Mouse (Mus musculus) heart, postnatal 14 days (tissue): ENCODE data around the gene Ctnnal1. TPM values are rescaled to one million over a fixed set of nuclear protein-coding genes. Genes with fewer than 3 reads are reported as not detected.

ENCODE experiments used
- DNase-seq, 2 experiments: peaks; one replicate each; pipeline ENCODE4 v3.0.0; 2021 to 2022
- intact Hi-C: fragments of 180-260 bp; cut with DNase I; formaldehyde crosslinking; loops from one replicate; pipeline ENCODE4 v1.15.1; 2025
- microRNA-seq, 2 experiments: library from miRNA; unstranded; fragments of <30 nt; microRNA quantifications; one replicate each; pipeline ENCODE4 v1.2.0; 2021 to 2022
- total RNA-seq, 2 experiments: library from RNA; stranded (reverse); gene quantifications; 2 replicates each; pipeline ENCODE4 v1.2.3; 2021

Gene Ctnnal1
- total RNA-seq, 2 experiments from 2014 or later: 27.7 to 29.3 TPM

GRCm38 (mm10) chr4:56812096-56812495, 52.9 kb downstream of the Ctnnal1 start:
- DNase-seq: no peak
- intact Hi-C loops: no loop called here

GRCm38 (mm10) chr4:56811642-56812041, 53.3 kb downstream of the Ctnnal1 start:
- intact Hi-C loops: no loop called here

GRCm38 (mm10) chr4:56809050-56809449, 55.9 kb downstream of the Ctnnal1 start:
- intact Hi-C loops: no loop called here
- DNase-seq: no peak

More at GRCm38 (mm10) chr4:56811642-56812041, 53.3 kb downstream of the Ctnnal1 start:
- no peak for DNase-seq

- DNase-seq: no peak
- intact Hi-C loops: no loop called here
Observed at GRCm38 (mm10) chr4:56802669-56803150, 62.3 kb downstream of the Ctnnal1 start.

GRCm38 (mm10) chr4:56801907-56802668, 62.9 kb downstream of the Ctnnal1 start, which contains the start of the genes Elp1 and Fam206a:
Gene Elp1, minus strand, starts transcription at chr4:56802331.
Gene Fam206a, plus strand, starts transcription at chr4:56802345.
- intact Hi-C loops: no loop called here
- DNase-seq: peak; percentile 97 to 99

- intact Hi-C loops: no loop called here
- DNase-seq: no peak
Observed at GRCm38 (mm10) chr4:56791373-56791772, 73.6 kb downstream of the Ctnnal1 start.

GRCm38 (mm10) chr4:56771065-56771464, 93.9 kb downstream of the Ctnnal1 start:
- intact Hi-C loops: no loop called here
- no peak for DNase-seq

- DNase-seq: peak; percentile 52 to 74
- intact Hi-C loops: no loop called here
Observed at GRCm38 (mm10) chr4:56768913-56769312, 96.1 kb downstream of the Ctnnal1 start.

GRCm38 (mm10) chr4:56767861-56768284, 97.1 kb downstream of the Ctnnal1 start:
- intact Hi-C loops: no loop called here
- peak; percentile 23 to 54 for DNase-seq

Small RNA genes within 50 kb of the gene (microRNA-seq; reads per million reads assigned to microRNA genes)
- gene Mir32: 33.4 to 67.2 reads per million in 2 experiments

Other genes with a start within 250 kb of the Ctnnal1 start
- gene Gm26657, start 125.1 kb downstream of the Ctnnal1 start, total RNA-seq: not detected
- under 1 TPM in 1 of 2 experiments, not detected in 1; 0.15 TPM for gene Actl7b, start 123.7 kb downstream of the Ctnnal1 start, total RNA-seq
- gene Actl7a, start 121.8 kb downstream of the Ctnnal1 start, total RNA-seq: not detected
- 10 to 100 TPM; 20.3 to 22.3 TPM for gene Elp1, start 62.9 kb downstream of the Ctnnal1 start, total RNA-seq
- gene Fam206a, start 62.8 kb downstream of the Ctnnal1 start, total RNA-seq: 1 to 10 TPM; 3.6 to 4.1 TPM
- gene Tmem245, start 82.2 kb upstream of the Ctnnal1 start, total RNA-seq: 10 to 100 TPM; 53.1 to 58.3 TPM
- gene Frrs1l, start 125.2 kb upstream of the Ctnnal1 start, total RNA-seq: under 1 TPM; 0.07 TPM